Mouse (Mus musculus) adrenal gland, adult 18-20 months (tissue): ENCODE results near the gene Itga9. TPM values are rescaled to one million over a fixed set of nuclear protein-coding genes. Genes with fewer than 3 reads are reported as not detected.

Source experiments
- DNase-seq, 2 experiments: peaks; one replicate each; pipeline ENCODE4 v3.0.0; 2021 to 2022; ENCODE audit warnings: low spot score in 2 of 2
- total RNA-seq, 2 experiments: library from RNA; stranded (reverse); gene quantifications; 1 replicate in 1 of 2; 2 replicates in 1 of 2; pipeline ENCODE4 v1.2.3; 2021

Itga9 gene
- total RNA-seq, 2 experiments from 2014 or later = 24.9 to 57.9 TPM

GRCm38 (mm10) chr9:118907934-118908620 is 301.6 kb downstream of the Itga9 start:
- peak; percentile 80 to 83 for DNase-seq

- no peak for DNase-seq
Observed at GRCm38 (mm10) chr9:118913048-118913447, 306.6 kb downstream of the Itga9 start.

- DNase-seq = no peak
Observed at GRCm38 (mm10) chr9:118913613-118914012, 307.1 kb downstream of the Itga9 start.

- no peak for DNase-seq
Observed at GRCm38 (mm10) chr9:118914589-118914988, 308.1 kb downstream of the Itga9 start.

GRCm38 (mm10) chr9:118915290-118915689 is 308.8 kb downstream of the Itga9 start:
- no peak for DNase-seq

- no peak for DNase-seq
Observed at GRCm38 (mm10) chr9:118919672-118920186, 313.2 kb downstream of the Itga9 start.

GRCm38 (mm10) chr9:118920798-118921515 is 314.5 kb downstream of the Itga9 start:
- DNase-seq = peak; percentile 78 to 87

- no peak for DNase-seq
Observed at GRCm38 (mm10) chr9:118921926-118922325, 315.4 kb downstream of the Itga9 start.

- DNase-seq = no peak
Observed at GRCm38 (mm10) chr9:118924554-118925085, 318.1 kb downstream of the Itga9 start.

- DNase-seq = peak; percentile 92 to 93
Observed at GRCm38 (mm10) chr9:118925286-118926110, 319.0 kb downstream of the Itga9 start.

GRCm38 (mm10) chr9:118926111-118926650 is 319.7 kb downstream of the Itga9 start, which contains the start of gene Ctdspl:
Gene Ctdspl (plus strand): TSS chr9:118926453.
- DNase-seq = peak; percentile 65 to 66

- peak; percentile 64 to 70 for DNase-seq
Observed at GRCm38 (mm10) chr9:118926688-118927321, 320.3 kb downstream of the Itga9 start.

- DNase-seq = no peak
Observed at GRCm38 (mm10) chr9:118927501-118927900, 321.0 kb downstream of the Itga9 start.

- no peak for DNase-seq
Observed at GRCm38 (mm10) chr9:118928007-118928406, 321.5 kb downstream of the Itga9 start.

- no peak for DNase-seq
Observed at GRCm38 (mm10) chr9:118928656-118929055, 322.2 kb downstream of the Itga9 start.

- DNase-seq = no peak
Observed at GRCm38 (mm10) chr9:118930611-118931010, 324.1 kb downstream of the Itga9 start.

- no peak for DNase-seq
Observed at GRCm38 (mm10) chr9:118933800-118934199, 327.3 kb downstream of the Itga9 start.

GRCm38 (mm10) chr9:118934319-118934718 is 327.8 kb downstream of the Itga9 start:
- DNase-seq = no peak

GRCm38 (mm10) chr9:118935098-118935497 is 328.6 kb downstream of the Itga9 start:
- no peak for DNase-seq

- no peak for DNase-seq
Observed at GRCm38 (mm10) chr9:118936071-118936470, 329.6 kb downstream of the Itga9 start.
